Mouse (Mus musculus) liver, postnatal 0 days (tissue): ENCODE data around the gene Trim47.

Source experiments
- CTCF ChIP-seq: sonication (generic); IDR thresholded peaks from 2 replicates; pipeline ENCODE4 v1.5.1; 2016; ENCODE audit warnings: antibody characterized with exemption, low read depth
- EP300 ChIP-seq: IDR thresholded peaks from 2 replicates; pipeline ENCODE4 v1.6.1; 2016; ENCODE audit warnings: antibody characterized with exemption, low read depth, mild to moderate bottlenecking

GRCm38 (mm10) chr11:116127986-116128385 lies 976 bp upstream of the Trim47 start:
- TF ChIP-seq EP300 (no peak), CTCF (no peak)
